Mouse (Mus musculus) limb, embryonic 11.5 days (tissue): ENCODE measurements around the gene Igfals. TPM values are rescaled to one million over a fixed set of nuclear protein-coding genes. Genes with fewer than 3 reads are reported as not detected.

Source experiments
- ATAC-seq: fragments of 200-750 bp; cut with Nextera tagmentation; 2 replicates; pipeline ENCODE4 v1.8.0; 2017; ENCODE audit warnings: low read depth; ENCODE audit not compliant: insufficient number of reproducible peaks, low FRiP score, low TSS enrichment
- DNase-seq: peaks from one replicate; pipeline ENCODE4 v3.0.0-alpha.2; 2015; ENCODE audit warnings: low spot score
- H3K27ac ChIP-seq: fragments of 300-500 bp; sonication (generic); replicated peaks from 2 replicates; pipeline ENCODE4 v1.5.1; 2014; ENCODE audit warnings: low read depth, mild to moderate bottlenecking, low read length
- H3K27me3 ChIP-seq: fragments of 300-500 bp; sonication (generic); 2 replicates; pipeline ENCODE4 v1.6.1; 2014; ENCODE audit warnings: mild to moderate bottlenecking, low read length, mixed read lengths; ENCODE audit not compliant: control insufficient read depth, insufficient read depth
- H3K36me3 ChIP-seq: fragments of 300-500 bp; sonication (generic); 2 replicates; pipeline ENCODE4 v1.6.1; 2014; ENCODE audit warnings: mild to moderate bottlenecking, low read length, moderate library complexity, mixed read lengths; ENCODE audit not compliant: control insufficient read depth, insufficient read depth
- H3K4me1 ChIP-seq: fragments of 300-500 bp; sonication (generic); 2 replicates; pipeline ENCODE4 v1.6.1; 2014; ENCODE audit warnings: low read length, mixed read lengths; ENCODE audit not compliant: control insufficient read depth, insufficient read depth
- H3K4me2 ChIP-seq: fragments of 300-500 bp; sonication (generic); 2 replicates; pipeline ENCODE4 v1.6.1; 2014; ENCODE audit warnings: low read depth, mild to moderate bottlenecking, moderate library complexity; ENCODE audit not compliant: severe bottlenecking
- H3K4me3 ChIP-seq: fragments of 300-500 bp; sonication (generic); 2 replicates; pipeline ENCODE4 v1.5.1; 2014; ENCODE audit warnings: low read depth, low read length
- H3K9ac ChIP-seq: fragments of 300-500 bp; sonication (generic); 2 replicates; pipeline ENCODE4 v1.6.1; 2014; ENCODE audit warnings: mild to moderate bottlenecking, low read length
- H3K9me3 ChIP-seq: fragments of 300-500 bp; sonication (generic); 2 replicates; pipeline ENCODE4 v1.6.1; 2016; ENCODE audit warnings: low read length; ENCODE audit not compliant: control insufficient read depth
- WGBS: fragments of 180-500 bp; shearing (Covaris S2); extraction: QIAGEN DNeasy Blood & Tissue Kit; methylation state at CpG from one replicate; pipeline ENCODE4 v1.1.7; 2014; 5-methylcytosine and 5-hydroxymethylcytosine counted together
- polyA plus RNA-seq: library from polyadenylated mRNA; unstranded; fragments of >200 nt; fragmentation: Nextera tagmentation; extraction: Ambion mirVana; gene quantifications from 2 replicates; pipeline ENCODE4 v1.2.1, GENCODE M21; 2014

The Igfals gene
- polyA plus RNA-seq, 1 experiment from 2014 or later = 0.47 TPM

DNA sequence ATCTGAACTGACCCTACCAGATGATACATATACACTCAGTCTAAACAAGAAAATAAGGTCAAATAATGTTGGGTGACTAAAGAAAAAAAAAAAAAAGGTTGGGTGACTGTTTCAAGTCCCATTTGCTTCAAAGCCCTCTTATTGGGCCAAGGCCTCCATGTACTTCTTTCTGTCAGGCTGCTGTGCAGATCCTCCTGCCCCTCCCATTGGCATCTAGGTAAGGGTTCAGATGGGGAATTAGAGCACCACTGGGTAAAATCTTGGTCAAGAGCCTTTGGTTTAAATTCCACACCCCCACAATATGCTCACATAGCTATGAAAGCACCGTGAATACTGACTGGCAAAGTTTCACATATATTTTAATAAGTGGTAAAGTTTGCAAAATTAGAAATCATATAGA, 57.4 kb downstream of the Igfals start:
- H3K27me3 ChIP-seq = no peaks in the 10 kb centered on the region
- H3K36me3 ChIP-seq = peaks cover 31% of the 10 kb centered on the region
- DNase-seq (no peak), ATAC-seq (no peak)
- no peak overlapping the region for H3K27ac ChIP-seq
- H3K9me3 ChIP-seq = no peaks in the 10 kb centered on the region
- H3K4me2 ChIP-seq = no peak overlapping the region
- no peaks in the 10 kb centered on the region for H3K4me1 ChIP-seq
- H3K4me3 ChIP-seq = no peak overlapping the region
- WGBS = 90% methylated on average over 1 of the region's 1 CpGs
- H3K9ac ChIP-seq = no peak overlapping the region

DNA sequence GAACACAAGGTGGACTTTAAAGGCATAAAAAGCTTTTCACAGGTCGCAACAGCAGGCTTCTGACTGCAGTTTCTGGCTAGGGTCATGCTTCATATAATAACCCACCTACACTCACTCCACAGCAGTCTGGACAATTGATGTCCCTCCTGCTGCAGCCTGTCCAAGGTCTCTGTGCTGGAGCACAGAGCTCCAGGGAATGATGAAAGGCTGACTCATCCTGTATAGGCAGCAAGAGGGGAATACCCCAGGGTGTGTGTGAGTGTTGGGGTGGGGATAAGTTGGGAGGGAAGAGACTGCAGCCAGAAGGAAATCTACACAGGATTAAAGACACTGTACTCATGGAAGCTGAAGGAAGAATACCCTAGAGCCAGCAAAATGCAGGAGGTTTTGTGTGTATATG, 63.7 kb downstream of the Igfals start:
- no peak for ATAC-seq
- 85% methylated on average over 1 of the region's 1 CpGs for WGBS
- no peak for DNase-seq
- Histone ChIP-seq H3K36me3 (peaks cover 10% of the 10 kb centered on the region), H3K4me1 (no peaks in the 10 kb centered on the region), H3K9ac (no peak overlapping the region), H3K27ac (no peak overlapping the region), H3K9me3 (no peaks in the 10 kb centered on the region), H3K4me3 (no peak overlapping the region), H3K27me3 (no peaks in the 10 kb centered on the region), H3K4me2 (no peak overlapping the region)

Other genes starting within 250 kb of the Igfals start
- 62.7 and 66.8 TPM in 2 replicates for gene Tsc2, start 233.4 kb upstream of the Igfals start, polyA plus RNA-seq
- 19.5 and 23.2 TPM in 2 replicates for gene Nthl1, start 233.3 kb upstream of the Igfals start, polyA plus RNA-seq
- 59.3 and 60.4 TPM in 2 replicates for gene Slc9a3r2, start 215.7 kb upstream of the Igfals start, polyA plus RNA-seq
- 0.31 and 0.54 TPM in 2 replicates for gene Npw, start 207.5 kb upstream of the Igfals start, polyA plus RNA-seq
- 36.3 and 42.0 TPM in 2 replicates for gene Zfp598, start 196.3 kb upstream of the Igfals start, polyA plus RNA-seq
- gene Syngr3, start 176.0 kb upstream of the Igfals start, polyA plus RNA-seq = 6.6 and 6.9 TPM in 2 replicates
- gene Gfer, start 169.8 kb upstream of the Igfals start, polyA plus RNA-seq = 53.0 and 63.3 TPM in 2 replicates
- gene Noxo1, start 169.8 kb upstream of the Igfals start, polyA plus RNA-seq = 1.5 and 1.7 TPM in 2 replicates
- 120 and 121 TPM in 2 replicates for gene Tbl3, start 158.3 kb upstream of the Igfals start, polyA plus RNA-seq
- 0.16 TPM in 1 of 2 replicates, not detected in the other for gene Rnf151, start 147.9 kb upstream of the Igfals start, polyA plus RNA-seq
- 1,548 and 1,633 TPM in 2 replicates for gene Rps2, start 147.9 kb upstream of the Igfals start, polyA plus RNA-seq
- 211 and 216 TPM in 2 replicates for gene Ndufb10, start 141.5 kb upstream of the Igfals start, polyA plus RNA-seq
- not detected in 2 replicates for gene Rpl3l, start 138.2 kb upstream of the Igfals start, polyA plus RNA-seq
- 24.9 and 27.0 TPM in 2 replicates for gene Msrb1, start 129.4 kb upstream of the Igfals start, polyA plus RNA-seq
- 3.1 and 3.4 TPM in 2 replicates for gene Hs3st6, start 113.0 kb upstream of the Igfals start, polyA plus RNA-seq
- gene Meiob, start 61.7 kb upstream of the Igfals start, polyA plus RNA-seq = not detected in 2 replicates
- 27.2 and 28.8 TPM in 2 replicates for gene Hagh, start 25.9 kb upstream of the Igfals start, polyA plus RNA-seq
- 16.6 and 18.5 TPM in 2 replicates for gene Fahd1, start 15.6 kb upstream of the Igfals start, polyA plus RNA-seq
- gene Nubp2, start 20.4 kb downstream of the Igfals start, polyA plus RNA-seq = 65.1 and 66.0 TPM in 2 replicates
- 36.8 and 42.1 TPM in 2 replicates for gene Spsb3, start 20.6 kb downstream of the Igfals start, polyA plus RNA-seq
- 20.5 and 20.8 TPM in 2 replicates for gene Eme2, start 29.1 kb downstream of the Igfals start, polyA plus RNA-seq
- gene Mrps34, start 29.1 kb downstream of the Igfals start, polyA plus RNA-seq = 82.3 and 84.8 TPM in 2 replicates
- gene Nme3, start 30.5 kb downstream of the Igfals start, polyA plus RNA-seq = 51.5 and 53.0 TPM in 2 replicates
- 31.0 and 32.0 TPM in 2 replicates for gene Mapk8ip3, start 71.0 kb downstream of the Igfals start, polyA plus RNA-seq
- gene Jpt2, start 94.7 kb downstream of the Igfals start, polyA plus RNA-seq = 201 and 259 TPM in 2 replicates
- gene Cramp1l, start 149.8 kb downstream of the Igfals start, polyA plus RNA-seq = 13.0 and 14.6 TPM in 2 replicates
- 21.0 and 24.0 TPM in 2 replicates for gene Ift140, start 150.1 kb downstream of the Igfals start, polyA plus RNA-seq
- 9.7 and 10.8 TPM in 2 replicates for gene Tmem204, start 217.6 kb downstream of the Igfals start, polyA plus RNA-seq
- gene Telo2, start 250.0 kb downstream of the Igfals start, polyA plus RNA-seq = 28.8 and 35.8 TPM in 2 replicates